Mouse (Mus musculus) ES-E14 (cell line): ENCODE results near the gene Cdk5.

Source experiments
- CHD2 ChIP-seq: IDR thresholded peaks from 2 replicates; pipeline ENCODE4 v1.6.1; 2014; ENCODE audit warnings: mild to moderate bottlenecking, low read depth, low read length, inconsistent platforms
- HCFC1 ChIP-seq: IDR thresholded peaks from 2 replicates; pipeline ENCODE4 v1.6.1; 2012; ENCODE audit warnings: low read length, inconsistent platforms, borderline replicate concordance; ENCODE audit not compliant: insufficient read depth
- MAFK ChIP-seq: IDR thresholded peaks from 2 replicates; pipeline ENCODE4 v1.6.1; 2014; ENCODE audit warnings: mild to moderate bottlenecking, low read depth, low read length, inconsistent platforms; ENCODE audit not compliant: insufficient read depth
- ZNF384 ChIP-seq: IDR thresholded peaks from 2 replicates; pipeline ENCODE4 v1.6.1; 2012; ENCODE audit warnings: low read depth, low read length, inconsistent platforms

GRCm38 (mm10) chr5:24405389-24405876 lies 17.9 kb downstream of the Cdk5 start:
- TF ChIP-seq HCFC1 (no peak), ZNF384 (no peak), MAFK (no peak), CHD2 (no peak)
